Mouse (Mus musculus): Measurements from ENCODE around the gene Gsn. TPM values are rescaled to one million over a fixed set of nuclear protein-coding genes. Genes with fewer than 3 reads are reported as not detected.

The Gsn gene
- polyA plus RNA-seq, 1 experiment from 2014 or later, result 56.1 TPM

- no peaks in the 10 kb centered on the region for H3K36me3 ChIP-seq (replicated peaks; ENCODE audit: insufficient read depth, low read length)
- TF ChIP-seq CTCF (IDR thresholded peaks at IDR 0.05; ENCODE audit: low read depth) (no peak), EP300 (IDR thresholded peaks at IDR 0.05; ENCODE audit: low read depth) (no peak)
- H3K27ac ChIP-seq (ENCODE audit: low read depth), result no peak overlapping the region
- H3K9ac ChIP-seq (replicated peaks), result no peak overlapping the region
- no peak for DNase-seq
- no peak for ATAC-seq
- H3K27me3 ChIP-seq (ENCODE audit: insufficient read depth, low read length), result no peaks in the 10 kb centered on the region
- no peaks in the 10 kb centered on the region for H3K9me3 ChIP-seq (ENCODE audit: low read length)
- H3K4me3 ChIP-seq (ENCODE audit: low read depth, low read length), result no peak overlapping the region
- 79% methylated on average over 15 of the region's 15 CpGs for WGBS (ENCODE audit: insufficient replicate concordance)
- H3K4me1 ChIP-seq (ENCODE audit: insufficient read depth), result no peaks in the 10 kb centered on the region
- H3K4me2 ChIP-seq (ENCODE audit: low read depth, low read length), result no peak overlapping the region
Observed at GRCm38 (mm10) chr2:35224285-35224684, 31.9 kb upstream of the Gsn start.

DNA sequence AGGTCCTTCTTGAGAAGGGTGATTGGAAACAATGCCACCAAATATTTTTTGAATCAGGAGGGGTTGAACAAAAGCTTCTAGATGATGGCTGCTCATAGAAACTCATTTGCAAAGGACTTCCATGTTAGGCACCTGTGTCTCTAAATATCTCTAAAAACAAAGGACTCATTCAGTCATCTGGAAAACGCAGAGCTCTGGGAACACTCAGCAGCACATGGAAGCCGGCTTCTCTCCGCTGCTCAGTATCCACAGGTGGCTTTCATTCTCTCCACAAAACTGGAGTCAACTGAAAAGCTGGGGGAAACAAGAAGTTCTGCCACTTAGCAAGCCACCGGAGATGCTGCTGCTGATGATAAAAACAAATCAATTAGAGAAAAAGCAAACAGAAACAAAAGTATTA is 28.0 kb upstream of the Gsn start:
- no peak for TF ChIP-seq CTCF (IDR thresholded peaks at IDR 0.05; ENCODE audit: low read depth)
- no peak for TF ChIP-seq EP300 (IDR thresholded peaks at IDR 0.05; ENCODE audit: low read depth)
- no peak overlapping the region for H3K27ac ChIP-seq (ENCODE audit: low read depth)
- ATAC-seq (no peak), DNase-seq (no peak)
- no peak overlapping the region for H3K4me3 ChIP-seq (ENCODE audit: low read depth, low read length)
- no peak overlapping the region for H3K9ac ChIP-seq (replicated peaks)
- WGBS (ENCODE audit: insufficient replicate concordance), result 72% methylated on average over 4 of the region's 4 CpGs
- H3K4me2 ChIP-seq (ENCODE audit: low read depth, low read length), result no peak overlapping the region
- H3K4me1 ChIP-seq (ENCODE audit: insufficient read depth), result peaks cover 4% of the 10 kb centered on the region
- H3K27me3 ChIP-seq (ENCODE audit: insufficient read depth, low read length), result no peaks in the 10 kb centered on the region
- H3K9me3 ChIP-seq (ENCODE audit: low read length), result no peaks in the 10 kb centered on the region
- H3K36me3 ChIP-seq (replicated peaks; ENCODE audit: insufficient read depth, low read length), result no peaks in the 10 kb centered on the region

DNA sequence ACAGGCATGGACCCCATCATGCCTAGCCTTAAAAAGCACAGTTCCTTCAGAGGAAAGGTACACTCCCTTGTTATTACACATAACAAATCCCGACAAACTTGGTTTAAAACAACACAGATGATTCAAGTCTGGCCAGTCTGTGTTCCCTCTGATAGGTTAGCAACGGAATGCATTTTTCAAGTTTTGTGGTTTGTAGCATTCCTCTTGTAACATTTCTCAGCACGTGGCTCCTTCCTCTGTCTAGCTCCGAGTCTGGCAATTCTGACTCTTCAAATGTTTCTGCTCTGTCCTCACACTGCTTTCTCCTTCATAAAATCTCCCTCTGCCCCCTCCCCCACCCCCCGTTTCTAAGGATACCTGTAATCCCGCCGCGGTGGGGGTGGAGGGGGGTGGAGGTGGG is 26.0 kb upstream of the Gsn start:
- WGBS (ENCODE audit: insufficient replicate concordance), result 15% methylated on average over 8 of the region's 8 CpGs
- H3K36me3 ChIP-seq (replicated peaks; ENCODE audit: insufficient read depth, low read length), result no peaks in the 10 kb centered on the region
- no peak for DNase-seq
- H3K27ac ChIP-seq (ENCODE audit: low read depth), result no peak overlapping the region
- H3K4me1 ChIP-seq (ENCODE audit: insufficient read depth), result peaks cover 9% of the 10 kb centered on the region
- no peak for ATAC-seq
- no peak overlapping the region for H3K9ac ChIP-seq (replicated peaks)
- H3K4me2 ChIP-seq (ENCODE audit: low read depth, low read length), result no peak overlapping the region
- H3K27me3 ChIP-seq (ENCODE audit: insufficient read depth, low read length), result no peaks in the 10 kb centered on the region
- TF ChIP-seq CTCF (IDR thresholded peaks at IDR 0.05; ENCODE audit: low read depth) (no peak), EP300 (IDR thresholded peaks at IDR 0.05; ENCODE audit: low read depth) (no peak)
- H3K4me3 ChIP-seq (ENCODE audit: low read depth, low read length), result no peak overlapping the region
- H3K9me3 ChIP-seq (ENCODE audit: low read length), result no peaks in the 10 kb centered on the region

- Histone ChIP-seq H3K9me3 (ENCODE audit: low read length) (no peaks in the 10 kb centered on the region), H3K4me2 (ENCODE audit: low read depth, low read length) (no peak overlapping the region), H3K4me3 (ENCODE audit: low read depth, low read length) (no peak overlapping the region), H3K27me3 (ENCODE audit: insufficient read depth, low read length) (no peaks in the 10 kb centered on the region), H3K4me1 (ENCODE audit: insufficient read depth) (peaks cover 9% of the 10 kb centered on the region), H3K36me3 (replicated peaks; ENCODE audit: insufficient read depth, low read length) (no peaks in the 10 kb centered on the region), H3K27ac (ENCODE audit: low read depth) (no peak overlapping the region), H3K9ac (replicated peaks) (no peak overlapping the region)
- 47% methylated on average over 2 of the region's 2 CpGs for WGBS (ENCODE audit: insufficient replicate concordance)
- DNase-seq (no peak), ATAC-seq (no peak)
- TF ChIP-seq CTCF (IDR thresholded peaks at IDR 0.05; ENCODE audit: low read depth), result no peak
- no peak for TF ChIP-seq EP300 (IDR thresholded peaks at IDR 0.05; ENCODE audit: low read depth)
Observed at GRCm38 (mm10) chr2:35231871-35232270, 24.3 kb upstream of the Gsn start.

DNA sequence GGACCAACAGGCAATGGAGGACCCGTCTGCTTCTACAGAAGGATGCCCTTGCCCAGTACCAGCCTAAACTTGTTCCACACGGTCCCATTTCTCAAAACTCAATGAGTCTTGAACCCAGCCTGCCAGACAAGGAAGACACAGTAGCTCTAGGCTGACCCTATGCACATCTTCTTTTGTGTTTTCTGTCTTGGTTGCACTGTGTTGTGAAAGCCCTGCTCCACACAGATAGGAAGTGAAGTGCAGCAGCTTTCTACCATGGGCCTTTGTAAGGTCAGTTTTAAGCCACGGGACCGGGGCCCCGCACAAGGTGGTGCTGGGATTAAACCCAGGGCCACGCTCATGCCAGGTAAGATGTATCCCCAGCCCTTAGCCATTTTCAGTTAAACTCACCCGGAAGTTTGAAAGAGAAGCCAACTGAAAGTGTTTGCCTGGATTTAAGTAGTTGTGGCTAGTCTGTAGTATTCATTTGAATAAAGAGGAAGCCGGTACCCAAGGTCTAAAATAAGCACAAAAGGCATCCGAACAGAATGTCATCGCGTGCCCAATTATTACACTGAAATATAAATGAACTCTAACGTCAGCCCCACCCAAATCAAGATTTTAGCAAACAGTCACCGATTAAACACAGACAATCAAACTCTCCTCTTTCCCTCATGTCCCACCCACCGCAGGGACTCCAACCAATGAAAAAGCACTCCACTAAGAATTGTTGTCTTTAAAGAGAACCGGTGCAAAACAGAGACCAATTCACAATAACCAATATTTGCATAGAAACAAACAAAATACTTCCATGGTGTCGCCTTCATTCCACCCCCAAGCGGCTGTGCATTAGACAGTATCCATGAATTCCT is 23.4 kb upstream of the Gsn start:
- TF ChIP-seq CTCF (IDR thresholded peaks at IDR 0.05; ENCODE audit: low read depth) (no peak), EP300 (IDR thresholded peaks at IDR 0.05; ENCODE audit: low read depth) (no peak)
- H3K4me3 ChIP-seq (ENCODE audit: low read depth, low read length), result no peak overlapping the region
- H3K27me3 ChIP-seq (ENCODE audit: insufficient read depth, low read length), result no peaks in the 10 kb centered on the region
- peak overlapping the region; percentile 39; the same call in 1 of the 2 replicates for H3K4me2 ChIP-seq (ENCODE audit: low read depth, low read length)
- no peak overlapping the region for H3K9ac ChIP-seq (replicated peaks)
- H3K27ac ChIP-seq (ENCODE audit: low read depth), result peak overlapping the region; percentile 78
- H3K4me1 ChIP-seq (ENCODE audit: insufficient read depth), result peaks cover 9% of the 10 kb centered on the region
- no peak for DNase-seq
- no peaks in the 10 kb centered on the region for H3K9me3 ChIP-seq (ENCODE audit: low read length)
- ATAC-seq, result no peak; the same call in 1 of the 2 replicates
- no peaks in the 10 kb centered on the region for H3K36me3 ChIP-seq (replicated peaks; ENCODE audit: insufficient read depth, low read length)
- WGBS (ENCODE audit: insufficient replicate concordance), result 41% methylated on average over 17 of the region's 17 CpGs

GRCm38 (mm10) chr2:35233898-35234297 is 22.3 kb upstream of the Gsn start:
- H3K9ac ChIP-seq (replicated peaks), result no peak overlapping the region
- WGBS (ENCODE audit: insufficient replicate concordance), result 39% methylated on average over 3 of the region's 3 CpGs
- no peak overlapping the region for H3K27ac ChIP-seq (ENCODE audit: low read depth)
- TF ChIP-seq EP300 (IDR thresholded peaks at IDR 0.05; ENCODE audit: low read depth) (no peak), CTCF (IDR thresholded peaks at IDR 0.05; ENCODE audit: low read depth) (no peak)
- H3K4me2 ChIP-seq (ENCODE audit: low read depth, low read length), result no peak overlapping the region
- H3K4me1 ChIP-seq (ENCODE audit: insufficient read depth), result peaks cover 9% of the 10 kb centered on the region
- H3K36me3 ChIP-seq (replicated peaks; ENCODE audit: insufficient read depth, low read length), result no peaks in the 10 kb centered on the region
- DNase-seq, result peak; percentile 49
- peak; percentile 94 for ATAC-seq
- no peaks in the 10 kb centered on the region for H3K9me3 ChIP-seq (ENCODE audit: low read length)
- H3K4me3 ChIP-seq (ENCODE audit: low read depth, low read length), result no peak overlapping the region
- H3K27me3 ChIP-seq (ENCODE audit: insufficient read depth, low read length), result no peaks in the 10 kb centered on the region

All from liver, postnatal 0 days (tissue).